Mouse (Mus musculus) brain, embryonic 14.5 days (tissue): ENCODE results near the gene Snrnp25.

ENCODE experiments used
- CTCF ChIP-seq: fragments of 200-500 bp; IDR thresholded peaks from 2 replicates; pipeline ENCODE4 v1.5.1; 2012; ENCODE audit warnings: inconsistent platforms, mild to moderate bottlenecking, moderate library complexity, borderline replicate concordance; ENCODE audit not compliant: insufficient read depth, insufficient read length; ENCODE audit errors: extremely low read depth
- POLR2A ChIP-seq: fragments of 200-500 bp; IDR thresholded peaks from 2 replicates; pipeline ENCODE4 v1.6.1; 2012; ENCODE audit warnings: mild to moderate bottlenecking, inconsistent platforms, borderline replicate concordance; ENCODE audit not compliant: poor library complexity, insufficient read depth, insufficient read length, severe bottlenecking; ENCODE audit errors: extremely low read depth

- no peak for TF ChIP-seq CTCF
- no peak for TF ChIP-seq POLR2A
Measured at GRCm38 (mm10) chr11:32210623-32211022, 5.4 kb downstream of the Snrnp25 start.
